Mouse (Mus musculus): Measurements from ENCODE around the gene Ccnq. TPM values are rescaled to one million over a fixed set of nuclear protein-coding genes. Genes with fewer than 3 reads are reported as not detected.

The Ccnq gene
- total and polyA plus RNA-seq, 3 experiments = 47.7 to 63.5 (median 55.5) TPM

DNA sequence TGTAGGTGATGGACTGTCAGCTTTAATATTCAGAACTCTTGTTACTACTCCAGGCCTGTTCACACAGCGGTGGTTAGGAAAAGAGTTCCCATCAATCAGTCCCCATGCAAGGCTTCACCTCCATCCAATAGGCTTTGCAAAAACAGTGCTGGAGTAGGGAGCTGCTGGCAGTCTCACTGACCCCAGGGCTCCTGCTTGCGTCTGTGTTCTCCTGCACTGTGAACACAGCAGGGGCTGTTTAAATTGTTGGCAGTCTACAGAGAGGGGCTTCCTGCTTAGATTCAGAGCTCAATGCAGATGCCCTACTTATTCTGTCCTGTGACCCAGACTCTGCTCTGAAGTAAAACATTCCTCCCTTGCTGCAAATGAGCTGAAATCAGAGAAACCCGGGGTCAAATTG is 17.2 kb upstream of the Ccnq start:
- Histone ChIP-seq H3K4me3 (replicated peaks in 1 of 3; ENCODE audit: low read depth in 2 of 3, low read length in 2 of 3, poor library complexity in 1 of 3) (no peak overlapping the region), H3K79me2 (replicated peaks; ENCODE audit: control insufficient read depth, extremely low read depth, insufficient read depth, poor library complexity, severe bottlenecking) (no peaks in the 10 kb centered on the region), H3K36me3 (replicated peaks in 1 of 2; ENCODE audit: control insufficient read depth in 1 of 2, insufficient read depth in 1 of 2, low read length in 1 of 2) (no peaks in the 10 kb centered on the region), H3K9ac (ENCODE audit: insufficient read depth, low read depth) (no peak overlapping the region), H3K4me1 (ENCODE audit: control insufficient read depth in 1 of 2, insufficient read depth in 2 of 2) (no peaks in the 10 kb centered on the region), H3K4me2 (ENCODE audit: insufficient read depth, low read depth, poor library complexity, severe bottlenecking) (no peak overlapping the region), H3K9me3 (replicated peaks; ENCODE audit: low read length) (no peaks in the 10 kb centered on the region), H3K27me3 (replicated peaks) (peaks cover 4% of the 10 kb centered on the region), H3K27ac (ENCODE audit: insufficient read depth, low read depth) (no peak overlapping the region)
- dilution Hi-C loops (cut with MboI; ENCODE audit: extremely low pct_ligation_motif_present, extremely low pct_unique_long_range_greater_than_20kb, low sequenced_read_pairs) = no loop called here
- TF ChIP-seq CHD2 (IDR thresholded peaks at IDR 0.05; ENCODE audit: low read length) (no peak), JUND (conservative IDR thresholded peaks at IDR 0.05; ENCODE audit: low read depth, low read length) (no peak), TCF12 (IDR thresholded peaks at IDR 0.05; ENCODE audit: low read depth, low read length) (no peak)
- in situ Hi-C loops (cut with MboI; ENCODE audit: low pct_ligation_motif_present, low pct_unique_long_range_greater_than_20kb, low sequenced_read_pairs) = no loop called here
- DNase-seq (ENCODE audit: extremely low read depth) = no peak

GRCm38 (mm10) chr11:78766069-78766830 is 14.7 kb upstream of the Ccnq start:
- no peak overlapping the region for H3K27ac ChIP-seq (ENCODE audit: insufficient read depth, low read depth)
- no peak overlapping the region for H3K4me2 ChIP-seq (ENCODE audit: insufficient read depth, low read depth, poor library complexity, severe bottlenecking)
- H3K4me3 ChIP-seq (replicated peaks in 1 of 3; ENCODE audit: low read depth in 2 of 3, low read length in 2 of 3, poor library complexity in 1 of 3) = no peak overlapping the region
- no peaks in the 10 kb centered on the region for H3K79me2 ChIP-seq (replicated peaks; ENCODE audit: control insufficient read depth, extremely low read depth, insufficient read depth, poor library complexity, severe bottlenecking)
- no peak for DNase-seq (ENCODE audit: extremely low read depth)
- no peaks in the 10 kb centered on the region for H3K36me3 ChIP-seq (replicated peaks in 1 of 2; ENCODE audit: control insufficient read depth in 1 of 2, insufficient read depth in 1 of 2, low read length in 1 of 2)
- peaks cover 10% of the 10 kb centered on the region for H3K9me3 ChIP-seq (replicated peaks; ENCODE audit: low read length)
- in situ Hi-C loops (cut with MboI; ENCODE audit: low pct_ligation_motif_present, low pct_unique_long_range_greater_than_20kb, low sequenced_read_pairs) = no loop called here
- no peak overlapping the region for H3K9ac ChIP-seq (ENCODE audit: insufficient read depth, low read depth)
- peaks cover 4% of the 10 kb centered on the region for H3K27me3 ChIP-seq (replicated peaks)
- H3K4me1 ChIP-seq (ENCODE audit: control insufficient read depth in 1 of 2, insufficient read depth in 2 of 2) = no peaks in the 10 kb centered on the region
- no peak for TF ChIP-seq POLR2AphosphoS2 (IDR thresholded peaks at IDR 0.05; ENCODE audit: low read depth, low read length)
- TF ChIP-seq USF1 (IDR thresholded peaks at IDR 0.05; ENCODE audit: low read depth, low read length) = no peak
- dilution Hi-C loops (cut with MboI; ENCODE audit: extremely low pct_ligation_motif_present, extremely low pct_unique_long_range_greater_than_20kb, low sequenced_read_pairs) = no loop called here

GRCm38 (mm10) chr11:78764820-78765219 is 13.3 kb upstream of the Ccnq start:
- in situ Hi-C loops (cut with MboI; ENCODE audit: low pct_ligation_motif_present, low pct_unique_long_range_greater_than_20kb, low sequenced_read_pairs) (no loop called here), dilution Hi-C loops (cut with MboI; ENCODE audit: extremely low pct_ligation_motif_present, extremely low pct_unique_long_range_greater_than_20kb, low sequenced_read_pairs) (no loop called here)
- Histone ChIP-seq H3K36me3 (replicated peaks in 1 of 2; ENCODE audit: control insufficient read depth in 1 of 2, insufficient read depth in 1 of 2, low read length in 1 of 2) (no peaks in the 10 kb centered on the region), H3K9me3 (replicated peaks; ENCODE audit: low read length) (peaks cover 10% of the 10 kb centered on the region), H3K27me3 (replicated peaks) (peaks cover 8% of the 10 kb centered on the region), H3K9ac (ENCODE audit: insufficient read depth, low read depth) (no peak overlapping the region), H3K79me2 (replicated peaks; ENCODE audit: control insufficient read depth, extremely low read depth, insufficient read depth, poor library complexity, severe bottlenecking) (no peaks in the 10 kb centered on the region), H3K4me3 (replicated peaks in 1 of 3; ENCODE audit: low read depth in 2 of 3, low read length in 2 of 3, poor library complexity in 1 of 3) (no peak overlapping the region), H3K4me2 (ENCODE audit: insufficient read depth, low read depth, poor library complexity, severe bottlenecking) (no peak overlapping the region), H3K4me1 (ENCODE audit: control insufficient read depth in 1 of 2, insufficient read depth in 2 of 2) (no peaks in the 10 kb centered on the region), H3K27ac (ENCODE audit: insufficient read depth, low read depth) (no peak overlapping the region)
- DNase-seq (ENCODE audit: extremely low read depth) = no peak
- no peak for TF ChIP-seq ZNF384 (IDR thresholded peaks at IDR 0.05; ENCODE audit: low read depth, low read length)
- TF ChIP-seq UBTF (IDR thresholded peaks at IDR 0.05; ENCODE audit: low read depth, low read length) = no peak
- TF ChIP-seq MEF2A (IDR thresholded peaks at IDR 0.05; ENCODE audit: borderline replicate concordance, low read depth, low read length) = no peak
- TF ChIP-seq KAT2A (IDR thresholded peaks at IDR 0.05; ENCODE audit: insufficient replicate concordance, low read length) = no peak
- TF ChIP-seq ZC3H11A (IDR thresholded peaks at IDR 0.05; ENCODE audit: low read depth, low read length) = no peak

Data from CH12.LX (cell line).